Mouse (Mus musculus): ENCODE results near the gene Cfb. TPM values are rescaled to one million over a fixed set of nuclear protein-coding genes. Genes with fewer than 3 reads are reported as not detected.
A peak's percentile ranks its signal among the peaks of the same experiment; 100 is the strongest.

The Cfb gene
- polyA plus RNA-seq, 1 experiment from 2014 or later, result 6.7 TPM

DNA sequence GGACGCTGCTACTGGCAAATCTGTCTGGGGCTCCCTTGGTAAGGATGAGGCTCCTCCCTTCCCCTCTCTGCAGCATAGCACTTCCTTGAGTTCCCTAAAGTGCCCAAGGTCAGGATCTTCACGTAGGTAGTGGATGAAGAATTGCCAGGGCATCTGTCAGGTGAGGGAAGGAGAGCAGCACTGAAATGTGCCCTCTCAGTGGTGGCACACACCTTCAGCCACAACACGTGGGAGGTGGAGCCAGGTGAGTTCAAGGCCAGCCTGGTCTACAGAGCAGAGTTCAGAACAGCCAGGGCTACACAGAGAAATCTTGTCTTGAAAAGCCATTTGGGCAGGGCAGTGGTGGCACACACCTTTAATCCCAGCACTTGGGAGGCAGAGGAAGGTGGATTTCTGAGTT is 7.6 kb downstream of the Cfb start:
- no peak for ATAC-seq (ENCODE audit: insufficient number of reproducible peaks, insufficient read depth, low FRiP score, low read depth)
- Histone ChIP-seq H3K4me1 (ENCODE audit: control insufficient read depth, insufficient read depth, low read length) (peaks cover 9% of the 10 kb centered on the region), H3K4me2 (replicated peaks; ENCODE audit: low read depth, low read length) (no peak overlapping the region), H3K4me3 (ENCODE audit: low read depth, low read length) (no peak overlapping the region), H3K9me3 (ENCODE audit: control insufficient read depth, low read depth, low read length) (no peaks in the 10 kb centered on the region), H3K36me3 (ENCODE audit: control insufficient read depth, insufficient read depth, low read length) (peaks cover 43% of the 10 kb centered on the region), H3K27ac (ENCODE audit: low read length) (no peak overlapping the region), H3K27me3 (ENCODE audit: control insufficient read depth, insufficient read depth, low read length) (no peaks in the 10 kb centered on the region), H3K9ac (replicated peaks; ENCODE audit: low read depth, low read length) (no peak overlapping the region)
- 77% methylated on average over 3 of the region's 3 CpGs for WGBS

- peaks cover 11% of the 10 kb centered on the region for H3K4me1 ChIP-seq (ENCODE audit: control insufficient read depth, insufficient read depth, low read length)
- no peak overlapping the region for H3K27ac ChIP-seq (ENCODE audit: low read length)
- no peak for ATAC-seq (ENCODE audit: insufficient number of reproducible peaks, insufficient read depth, low FRiP score, low read depth)
- no peak overlapping the region for H3K9ac ChIP-seq (replicated peaks; ENCODE audit: low read depth, low read length)
- no peaks in the 10 kb centered on the region for H3K27me3 ChIP-seq (ENCODE audit: control insufficient read depth, insufficient read depth, low read length)
- H3K9me3 ChIP-seq (ENCODE audit: control insufficient read depth, low read depth, low read length), result no peaks in the 10 kb centered on the region
- no peak overlapping the region for H3K4me2 ChIP-seq (replicated peaks; ENCODE audit: low read depth, low read length)
- peaks cover 43% of the 10 kb centered on the region for H3K36me3 ChIP-seq (ENCODE audit: control insufficient read depth, insufficient read depth, low read length)
- 71% methylated on average over 8 of the region's 8 CpGs for WGBS
- H3K4me3 ChIP-seq (ENCODE audit: low read depth, low read length), result no peak overlapping the region
Observed at GRCm38 (mm10) chr17:34853511-34853910, 8.8 kb downstream of the Cfb start.

DNA sequence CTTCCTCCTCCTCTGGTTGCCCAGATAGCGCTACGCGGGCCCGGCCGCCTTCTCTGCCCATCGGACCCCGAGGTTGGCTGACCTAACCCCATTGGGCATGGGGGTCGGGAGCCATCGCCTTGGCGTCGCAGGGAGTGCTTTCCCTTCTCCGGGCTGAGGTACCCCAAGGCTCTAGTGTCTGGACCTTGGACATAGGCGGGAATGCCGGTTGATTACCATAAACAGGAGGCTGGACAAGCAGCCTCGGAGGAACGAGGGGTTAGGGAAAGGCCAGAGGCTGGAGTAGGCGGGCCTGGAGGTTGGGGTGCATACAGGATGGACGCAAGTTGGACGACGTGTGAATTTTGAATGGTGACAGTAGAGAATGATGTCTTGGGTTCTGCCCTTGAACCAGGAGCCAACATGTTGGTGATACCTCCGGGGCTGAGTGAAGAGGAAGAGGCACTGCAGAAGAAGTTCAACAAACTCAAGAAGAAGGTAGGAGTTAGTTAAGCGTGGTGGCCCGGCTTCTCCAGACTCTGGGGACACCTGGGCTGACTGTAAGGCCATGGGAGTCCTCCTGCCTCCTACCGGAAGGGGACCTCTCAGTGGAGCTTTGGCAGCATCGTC is 11.7 kb downstream of the Cfb start:
- Histone ChIP-seq H3K4me3 (ENCODE audit: low read depth, low read length) (peak overlapping the region; percentile 98), H3K36me3 (ENCODE audit: control insufficient read depth, insufficient read depth, low read length) (peaks cover 44% of the 10 kb centered on the region), H3K27ac (ENCODE audit: low read length) (no peak overlapping the region; the same call in 1 of the 2 replicates), H3K4me2 (replicated peaks; ENCODE audit: low read depth, low read length) (peak overlapping the region; percentile 92), H3K4me1 (ENCODE audit: control insufficient read depth, insufficient read depth, low read length) (peaks cover 11% of the 10 kb centered on the region), H3K9me3 (ENCODE audit: control insufficient read depth, low read depth, low read length) (no peaks in the 10 kb centered on the region), H3K27me3 (ENCODE audit: control insufficient read depth, insufficient read depth, low read length) (no peaks in the 10 kb centered on the region), H3K9ac (replicated peaks; ENCODE audit: low read depth, low read length) (peak overlapping the region; percentile 76)
- 2% methylated on average over 25 of the region's 25 CpGs for WGBS
- no peak for ATAC-seq (ENCODE audit: insufficient number of reproducible peaks, insufficient read depth, low FRiP score, low read depth)

- peaks cover 11% of the 10 kb centered on the region for H3K4me1 ChIP-seq (ENCODE audit: control insufficient read depth, insufficient read depth, low read length)
- H3K9me3 ChIP-seq (ENCODE audit: control insufficient read depth, low read depth, low read length), result no peaks in the 10 kb centered on the region
- H3K4me2 ChIP-seq (replicated peaks; ENCODE audit: low read depth, low read length), result peak within 1 kb of the TSS; percentile 92
- no peak within 1 kb of the TSS; the same call in 1 of the 2 replicates for H3K27ac ChIP-seq (ENCODE audit: low read length)
- peaks cover 43% of the 10 kb centered on the region for H3K36me3 ChIP-seq (ENCODE audit: control insufficient read depth, insufficient read depth, low read length)
- peak within 1 kb of the TSS; percentile 76 for H3K9ac ChIP-seq (replicated peaks; ENCODE audit: low read depth, low read length)
- peak; percentile 97 for ATAC-seq (ENCODE audit: insufficient number of reproducible peaks, insufficient read depth, low FRiP score, low read depth)
- H3K27me3 ChIP-seq (ENCODE audit: control insufficient read depth, insufficient read depth, low read length), result no peaks in the 10 kb centered on the region
- WGBS, result under 1% methylated on average over 59 of the region's 65 CpGs
- H3K4me3 ChIP-seq (ENCODE audit: low read depth, low read length), result peak within 1 kb of the TSS; percentile 98
Observed at GRCm38 (mm10) chr17:34849722-34850516, 12.4 kb downstream of the Cfb start, which contains the start of the genes Skiv2l and Nelfe. Gene Skiv2l (minus strand): TSS chr17:34850210. Gene Nelfe (plus strand): TSS chr17:34850391.

GRCm38 (mm10) chr17:34847615-34848014 is 14.7 kb downstream of the Cfb start:
- Histone ChIP-seq H3K9me3 (ENCODE audit: control insufficient read depth, low read depth, low read length) (no peaks in the 10 kb centered on the region), H3K4me1 (ENCODE audit: control insufficient read depth, insufficient read depth, low read length) (peaks cover 11% of the 10 kb centered on the region), H3K36me3 (ENCODE audit: control insufficient read depth, insufficient read depth, low read length) (peaks cover 37% of the 10 kb centered on the region), H3K9ac (replicated peaks; ENCODE audit: low read depth, low read length) (no peak overlapping the region), H3K4me2 (replicated peaks; ENCODE audit: low read depth, low read length) (no peak overlapping the region), H3K4me3 (ENCODE audit: low read depth, low read length) (no peak overlapping the region), H3K27me3 (ENCODE audit: control insufficient read depth, insufficient read depth, low read length) (no peaks in the 10 kb centered on the region), H3K27ac (ENCODE audit: low read length) (no peak overlapping the region)
- WGBS, result 93% methylated on average over 7 of the region's 7 CpGs
- ATAC-seq (ENCODE audit: insufficient number of reproducible peaks, insufficient read depth, low FRiP score, low read depth), result no peak

- H3K4me1 ChIP-seq (ENCODE audit: control insufficient read depth, insufficient read depth, low read length), result peaks cover 11% of the 10 kb centered on the region
- no peak for ATAC-seq (ENCODE audit: insufficient number of reproducible peaks, insufficient read depth, low FRiP score, low read depth)
- 85% methylated on average over 6 of the region's 6 CpGs for WGBS
- no peaks in the 10 kb centered on the region for H3K27me3 ChIP-seq (ENCODE audit: control insufficient read depth, insufficient read depth, low read length)
- no peak overlapping the region for H3K4me3 ChIP-seq (ENCODE audit: low read depth, low read length)
- H3K36me3 ChIP-seq (ENCODE audit: control insufficient read depth, insufficient read depth, low read length), result peaks cover 34% of the 10 kb centered on the region
- no peaks in the 10 kb centered on the region for H3K9me3 ChIP-seq (ENCODE audit: control insufficient read depth, low read depth, low read length)
- no peak overlapping the region for H3K27ac ChIP-seq (ENCODE audit: low read length)
- no peak overlapping the region for H3K4me2 ChIP-seq (replicated peaks; ENCODE audit: low read depth, low read length)
- H3K9ac ChIP-seq (replicated peaks; ENCODE audit: low read depth, low read length), result no peak overlapping the region
Observed at GRCm38 (mm10) chr17:34847192-34847591, 15.1 kb downstream of the Cfb start.

- Histone ChIP-seq H3K36me3 (ENCODE audit: control insufficient read depth, insufficient read depth, low read length) (peaks cover 51% of the 10 kb centered on the region), H3K4me3 (ENCODE audit: low read depth, low read length) (no peak overlapping the region), H3K4me2 (replicated peaks; ENCODE audit: low read depth, low read length) (no peak overlapping the region), H3K4me1 (ENCODE audit: control insufficient read depth, insufficient read depth, low read length) (0 out of 2 replicates have a peak, but pooled peaks cover 2% of the 10 kb centered on the region), H3K27me3 (ENCODE audit: control insufficient read depth, insufficient read depth, low read length) (no peaks in the 10 kb centered on the region), H3K9ac (replicated peaks; ENCODE audit: low read depth, low read length) (no peak overlapping the region), H3K27ac (ENCODE audit: low read length) (no peak overlapping the region), H3K9me3 (ENCODE audit: control insufficient read depth, low read depth, low read length) (no peaks in the 10 kb centered on the region)
- WGBS, result 91% methylated on average over 13 of the region's 13 CpGs
- no peak for ATAC-seq (ENCODE audit: insufficient number of reproducible peaks, insufficient read depth, low FRiP score, low read depth)
Observed at GRCm38 (mm10) chr17:34844884-34845283, 17.4 kb downstream of the Cfb start.

- WGBS, result 87% methylated on average over 6 of the region's 6 CpGs
- ATAC-seq (ENCODE audit: insufficient number of reproducible peaks, insufficient read depth, low FRiP score, low read depth), result no peak
- H3K4me3 ChIP-seq (ENCODE audit: low read depth, low read length), result no peak overlapping the region
- H3K27me3 ChIP-seq (ENCODE audit: control insufficient read depth, insufficient read depth, low read length), result no peaks in the 10 kb centered on the region
- no peak overlapping the region for H3K4me2 ChIP-seq (replicated peaks; ENCODE audit: low read depth, low read length)
- no peaks in the 10 kb centered on the region for H3K9me3 ChIP-seq (ENCODE audit: control insufficient read depth, low read depth, low read length)
- H3K27ac ChIP-seq (ENCODE audit: low read length), result no peak overlapping the region
- no peak overlapping the region for H3K9ac ChIP-seq (replicated peaks; ENCODE audit: low read depth, low read length)
- peaks cover 13% of the 10 kb centered on the region for H3K4me1 ChIP-seq (ENCODE audit: control insufficient read depth, insufficient read depth, low read length)
- peaks cover 47% of the 10 kb centered on the region for H3K36me3 ChIP-seq (ENCODE audit: control insufficient read depth, insufficient read depth, low read length)
Observed at GRCm38 (mm10) chr17:34840736-34841307, 21.5 kb downstream of the Cfb start.

Data from stomach, embryonic 14.5 days (tissue).